Mouse (Mus musculus): ENCODE measurements at regions not wholly inside any gene's neighbourhood (a gene's known extent, or its start where the extent isn't known, plus 50 kb on each side); places are given as distances from the start of the nearest gene placed in this dataset.

GRCm38 (mm10) chr14:105494415-105494814 is 236.0 kb downstream of the Ndfip2 start:
- no peak for DNase-seq

GRCm38 (mm10) chr14:105490158-105490557 is 231.8 kb downstream of the Ndfip2 start:
- DNase-seq, result no peak

- peak; percentile 61 to 82 for DNase-seq
Measured at GRCm38 (mm10) chr14:105483352-105484083, 225.1 kb downstream of the Ndfip2 start.

DNA sequence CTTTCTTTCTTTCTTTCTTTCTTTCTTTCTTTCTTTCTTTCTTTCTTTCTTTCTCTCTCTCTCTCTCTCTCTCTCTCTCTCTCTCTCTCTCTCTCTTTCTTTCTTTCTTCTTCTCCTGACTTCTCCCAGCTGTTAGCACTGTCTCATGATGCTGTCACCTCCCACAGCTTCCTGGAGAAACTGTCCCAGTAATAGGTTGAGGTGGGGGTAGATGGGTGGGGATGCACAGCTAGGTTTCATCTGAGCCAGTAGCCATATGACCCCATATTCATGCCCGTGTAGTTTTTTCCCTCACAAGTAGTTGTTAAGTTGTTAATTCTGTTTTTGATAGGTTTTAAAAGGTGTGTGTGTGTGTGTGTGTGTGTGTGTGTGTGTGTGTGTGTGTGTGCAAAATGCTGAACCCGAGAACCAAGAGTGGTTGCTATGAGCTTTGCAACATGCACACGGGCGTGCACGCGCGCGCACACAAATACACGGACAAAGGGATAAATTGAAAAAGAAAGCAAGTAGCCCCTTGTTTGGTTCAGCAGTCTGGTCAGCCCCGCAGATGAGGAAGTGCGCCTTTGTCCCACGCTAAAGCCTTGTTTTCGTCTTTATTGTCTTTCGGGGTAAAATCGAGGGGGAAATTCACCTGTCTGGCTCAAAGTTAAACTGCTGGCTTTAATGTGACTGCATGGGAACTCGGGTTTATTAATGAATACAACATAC is 224.4 kb downstream of the Ndfip2 start:
- DNase-seq, result peak; percentile 35

- DNase-seq, result no peak
Measured at GRCm38 (mm10) chr14:105480048-105480447, 221.7 kb downstream of the Ndfip2 start.

DNA sequence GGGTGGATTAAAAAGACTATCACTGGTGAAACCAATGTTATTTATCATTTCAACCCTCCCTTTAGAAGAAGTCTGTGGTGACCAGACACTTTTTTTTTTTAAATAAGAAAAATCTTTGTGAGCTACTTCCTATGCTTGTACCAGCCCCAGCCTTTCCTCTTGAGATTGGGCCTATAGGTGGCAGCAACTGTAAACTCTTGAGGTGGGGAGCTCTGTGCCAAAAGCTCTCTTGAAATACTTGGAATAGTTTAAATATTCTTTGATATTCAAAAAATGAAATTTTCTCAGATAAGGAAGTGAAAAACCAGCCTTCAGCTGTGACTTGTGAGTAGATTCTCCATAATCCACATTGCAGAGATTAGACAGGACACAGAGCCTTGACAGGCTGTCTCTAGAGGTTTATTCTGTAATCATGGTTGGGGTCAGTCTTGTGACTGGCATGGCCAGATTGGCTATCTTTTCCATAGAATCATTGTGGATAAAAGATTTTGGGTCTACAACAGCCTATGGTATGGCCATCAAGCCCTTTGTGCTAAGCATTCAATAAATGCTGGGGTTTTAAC is 216.7 kb downstream of the Ndfip2 start:
- peak; percentile 25 to 43 for DNase-seq

GRCm38 (mm10) chr14:105448919-105449458 is 190.6 kb downstream of the Ndfip2 start:
- peak in 1 of 2 experiments; percentile 35 for DNase-seq

DNA sequence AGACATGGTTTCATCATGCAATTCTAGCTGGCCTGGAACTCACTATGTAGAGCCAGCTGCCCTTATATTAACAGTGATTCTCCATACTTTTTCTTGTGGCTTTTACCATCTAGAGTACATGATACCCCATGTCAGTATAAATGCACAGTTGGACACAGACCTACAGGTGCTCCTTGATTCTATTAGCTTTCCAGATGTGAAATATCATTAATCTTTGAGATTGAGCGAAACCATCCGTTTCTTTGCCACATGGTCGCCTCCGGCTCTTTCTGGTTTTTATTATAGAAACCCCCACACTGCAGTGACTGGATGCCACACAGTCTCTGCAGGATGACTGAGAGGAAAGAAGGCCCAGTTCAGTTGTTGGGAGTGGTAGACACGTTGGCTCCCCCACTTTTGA is 188.7 kb downstream of the Ndfip2 start:
- DNase-seq, result no peak

GRCm38 (mm10) chr14:105435343-105435742 is 177.0 kb downstream of the Ndfip2 start:
- no peak for DNase-seq

- no peak for DNase-seq
Measured at GRCm38 (mm10) chr14:105433456-105433855, 175.1 kb downstream of the Ndfip2 start.

DNA sequence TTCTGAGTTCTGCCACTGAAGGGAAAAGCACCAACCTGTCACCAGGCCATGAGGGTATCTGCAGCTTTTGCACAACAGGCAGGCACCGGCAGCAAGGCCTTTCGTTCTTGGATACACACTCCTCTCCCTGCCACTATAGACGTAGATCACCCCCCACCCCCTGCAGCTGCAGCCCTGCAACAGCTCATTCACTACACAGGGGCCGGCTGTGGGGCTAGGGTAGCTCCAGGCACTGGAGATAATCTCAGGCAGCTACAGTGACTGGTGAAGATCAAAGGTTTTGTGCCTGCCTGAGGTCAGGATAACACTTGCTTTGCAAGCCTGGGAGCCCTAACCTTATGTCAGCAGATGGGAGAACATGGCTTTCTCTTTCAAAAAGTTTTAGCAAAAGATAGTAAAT is 174.3 kb downstream of the Ndfip2 start:
- no peak for DNase-seq

- DNase-seq, result no peak
Measured at GRCm38 (mm10) chr14:105431584-105431983, 173.2 kb downstream of the Ndfip2 start.

- DNase-seq, result no peak
Measured at GRCm38 (mm10) chr14:105429664-105430257, 171.4 kb downstream of the Ndfip2 start.

DNA sequence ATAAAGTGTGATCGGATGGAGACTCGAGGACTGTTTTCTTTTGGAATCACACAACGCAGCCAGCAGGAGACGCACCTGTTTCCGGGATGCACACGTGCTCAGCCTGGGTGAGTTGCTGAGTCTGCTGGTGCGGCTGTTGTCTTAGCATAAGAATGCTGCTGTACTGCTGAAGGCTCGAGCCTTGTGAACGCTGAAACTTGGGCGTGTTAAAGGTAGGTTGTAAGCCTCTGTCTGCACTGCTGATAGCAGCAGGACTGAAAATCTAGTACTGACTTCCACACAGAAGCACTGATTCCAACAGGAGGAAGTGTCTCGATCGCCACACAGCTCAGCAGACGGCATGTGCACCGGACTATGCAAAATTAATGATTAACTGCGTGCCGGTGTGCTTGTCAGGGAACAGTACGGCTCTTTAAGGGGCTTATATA is 169.1 kb downstream of the Ndfip2 start:
- peak in 1 of 2 experiments; percentile 45 for DNase-seq

GRCm38 (mm10) chr14:105426597-105427334 is 168.4 kb downstream of the Ndfip2 start:
- no peak for DNase-seq

DNA sequence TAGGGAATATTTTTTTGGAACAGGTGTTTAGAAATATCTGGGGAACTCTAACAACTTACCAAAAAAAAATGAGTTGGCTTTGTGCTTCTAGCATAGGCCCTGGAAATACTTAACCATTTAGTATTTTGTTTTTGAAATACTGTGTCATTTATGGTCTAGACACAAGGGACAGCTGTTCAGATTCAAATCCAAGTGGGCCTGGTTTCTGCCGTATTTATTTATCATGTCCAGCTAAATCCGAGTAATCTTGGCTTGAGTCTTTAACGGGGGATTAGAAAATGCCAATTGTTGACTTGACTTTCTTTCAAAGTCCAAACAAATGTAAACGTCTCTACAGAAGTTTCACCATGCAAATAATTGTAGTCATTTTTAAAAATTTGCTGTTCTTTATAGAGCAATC is 159.6 kb downstream of the Ndfip2 start:
- DNase-seq, result no peak

DNA sequence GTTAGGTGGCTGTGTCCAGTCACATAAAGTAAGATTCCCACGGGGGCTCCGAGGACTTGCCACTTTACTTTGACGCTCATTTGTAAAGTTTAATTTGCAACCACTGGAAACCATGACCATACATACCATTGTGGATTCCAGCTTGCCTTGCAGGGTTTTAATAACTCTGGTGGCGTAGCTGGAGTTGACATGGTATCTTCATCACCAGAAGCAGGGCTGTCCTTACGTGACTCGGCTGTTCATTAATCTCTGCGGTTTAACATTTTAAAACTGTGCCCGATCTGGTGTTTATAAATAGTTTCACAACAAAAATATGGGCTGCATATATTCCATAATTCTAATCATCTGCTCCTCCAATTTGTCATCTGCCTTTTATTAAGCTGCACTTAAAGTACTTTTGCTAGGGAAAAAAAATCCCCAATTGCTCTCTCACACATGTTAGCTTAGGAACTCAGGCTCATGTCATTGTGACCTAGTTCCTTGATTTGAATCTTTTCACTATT is 159.1 kb downstream of the Ndfip2 start:
- DNase-seq, result no peak

DNA sequence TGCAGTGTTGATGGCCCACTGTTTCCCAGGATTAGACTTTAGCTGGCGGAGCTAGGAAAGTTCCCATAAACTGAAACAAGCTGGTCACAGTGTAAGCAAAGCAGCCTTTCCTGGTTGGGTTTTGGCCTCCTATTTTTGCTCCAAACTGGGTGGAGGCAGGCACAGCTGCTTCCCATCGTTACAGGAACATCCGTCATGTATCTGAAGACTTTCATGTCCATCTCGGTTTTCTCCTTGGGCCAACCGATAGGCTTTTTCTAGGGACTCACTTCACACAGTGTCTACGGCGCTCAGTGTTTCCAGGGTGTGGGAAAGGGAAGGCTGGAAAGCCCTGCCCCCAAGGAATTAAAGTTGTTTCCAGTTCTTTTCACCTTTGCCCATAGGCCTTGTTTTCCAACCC is 158.6 kb downstream of the Ndfip2 start:
- no peak for DNase-seq

DNA sequence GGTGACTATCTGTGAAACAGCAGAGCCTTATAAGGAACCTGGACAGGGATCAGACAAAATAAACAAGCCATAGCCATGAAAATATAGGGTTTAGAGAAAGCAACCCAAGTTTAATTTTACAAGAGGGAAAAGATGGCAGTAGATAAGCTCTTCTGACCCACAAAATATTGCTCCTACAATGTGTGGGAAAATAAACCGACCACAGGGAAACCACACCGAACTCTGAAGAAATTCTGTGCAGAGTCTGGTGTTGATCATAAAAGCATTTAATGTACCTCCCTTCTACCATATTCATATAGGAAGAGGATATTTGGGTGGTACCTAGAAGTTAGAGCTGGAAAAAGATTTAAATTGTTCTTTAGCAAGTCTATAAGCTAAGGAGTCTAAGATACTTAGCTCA is 146.3 kb downstream of the Ndfip2 start:
- DNase-seq, result no peak

GRCm38 (mm10) chr14:105404241-105404640 is 145.9 kb downstream of the Ndfip2 start:
- no peak for DNase-seq

GRCm38 (mm10) chr14:105403256-105403655 is 144.9 kb downstream of the Ndfip2 start:
- DNase-seq, result no peak

GRCm38 (mm10) chr14:105402556-105402955 is 144.2 kb downstream of the Ndfip2 start:
- DNase-seq, result no peak

All from lung, postnatal 4 days (tissue).